Mouse (Mus musculus): ENCODE data around the gene Slc30a5.

- no peak for TF ChIP-seq TAL1 (IDR thresholded peaks at IDR 0.05; ENCODE audit: low read length)
- no peak for TF ChIP-seq GATA1 (IDR thresholded peaks at IDR 0.05; ENCODE audit: low read length)
Measured at GRCm38 (mm10) chr13:100871445-100872171, 38.4 kb upstream of the Slc30a5 start.

Data from erythroblast, embryonic 14.5 days (primary cell).